Mouse (Mus musculus) CH12.LX (cell line): ENCODE measurements around the gene Ampd3.

Source experiments
- CTCF ChIP-seq, 2 experiments: IDR thresholded peaks in 1 of 2; conservative IDR thresholded peaks in 1 of 2; 2 replicates each; pipeline ENCODE4 v1.5.1; 2011 to 2012; ENCODE audit warnings: low read depth in 2 of 2, low read length in 2 of 2, improper control_type of control experiment in 1 of 2, inconsistent platforms in 1 of 2, mild to moderate bottlenecking in 1 of 2, moderate library complexity in 1 of 2
- JUND ChIP-seq: conservative IDR thresholded peaks from 2 replicates; pipeline ENCODE4 v1.6.1; 2011; ENCODE audit warnings: low read depth, low read length, improper control_type of control experiment
- POLR2A ChIP-seq: IDR thresholded peaks from 2 replicates; pipeline ENCODE4 v1.6.1; 2011; ENCODE audit warnings: low read depth, mild to moderate bottlenecking, improper control_type of control experiment, low read length
- ZMIZ1 ChIP-seq: IDR thresholded peaks from 2 replicates; pipeline ENCODE4 v1.6.1; 2012; ENCODE audit warnings: low read depth, mild to moderate bottlenecking, inconsistent platforms, low read length, improper control_type of control experiment
- ZNF384 ChIP-seq: IDR thresholded peaks from 2 replicates; pipeline ENCODE4 v1.6.1; 2012; ENCODE audit warnings: low read depth, low read length, improper control_type of control experiment, inconsistent platforms

DNA sequence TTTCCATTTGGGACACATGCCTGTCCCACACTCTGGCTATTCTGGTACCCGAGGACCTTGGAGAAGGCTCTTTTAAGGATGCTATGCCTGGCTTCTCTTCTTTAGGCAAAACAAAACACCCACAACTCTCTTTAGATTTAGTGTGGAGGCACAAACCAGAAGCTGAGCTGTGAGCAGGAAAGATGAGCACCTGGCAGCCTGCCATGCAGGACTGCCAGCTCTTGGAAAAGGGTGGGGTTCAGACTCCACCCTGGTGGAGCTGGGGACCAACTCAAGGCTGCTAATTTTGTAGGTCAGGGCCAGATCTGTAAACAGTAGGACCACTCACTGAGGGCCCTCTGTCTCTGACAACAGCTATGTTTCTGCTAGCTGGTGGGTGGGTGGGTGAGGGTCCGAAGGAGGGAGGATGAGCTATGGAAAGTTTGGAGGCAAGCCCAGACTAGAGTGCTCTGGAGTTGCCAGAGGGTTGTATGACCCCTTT lies 13.3 kb downstream of the Ampd3 start:
- TF ChIP-seq ZNF384 (no peak), POLR2A (no peak), ZMIZ1 (no peak), CTCF (conservative IDR thresholded peaks at IDR 0.05 in 1 of 2, IDR thresholded peaks at IDR 0.05 in 1 of 2; ENCODE audit: low read depth in 2 of 2, low read length in 2 of 2) (no peak), JUND (no peak)
